Mouse (Mus musculus) C2C12 (cell line): ENCODE results near the gene Abcc1. TPM values are rescaled to one million over a fixed set of nuclear protein-coding genes. Genes with fewer than 3 reads are reported as not detected.

Source experiments
- H3K27me3 ChIP-seq: one replicate; pipeline ENCODE4 v1.6.1; 2011; ENCODE audit not compliant: control insufficient read depth, insufficient read depth, insufficient read length
- H3K36me3 ChIP-seq: one replicate; pipeline ENCODE4 v1.6.1; 2011; ENCODE audit not compliant: control insufficient read depth, insufficient read depth
- H3K4me3 ChIP-seq: one replicate; pipeline ENCODE4 v1.5.1; 2011; ENCODE audit warnings: mild to moderate bottlenecking, control low read depth; ENCODE audit not compliant: poor library complexity, insufficient read depth, severe bottlenecking
- H3K79me2 ChIP-seq: one replicate; pipeline ENCODE4 v1.6.1; 2011; ENCODE audit not compliant: control insufficient read depth, insufficient read depth
- H3K79me3 ChIP-seq: one replicate; pipeline ENCODE4 v1.6.1; 2011; ENCODE audit warnings: low read depth, control low read depth
- H3ac ChIP-seq: one replicate; pipeline ENCODE3; 2011; ENCODE audit warnings: low read depth; ENCODE audit not compliant: control insufficient read depth, insufficient read length
- CEBPB ChIP-seq: IDR thresholded peaks from one replicate; pipeline ENCODE4 v1.6.1; 2011; ENCODE audit warnings: low read depth, mild to moderate bottlenecking, control low read depth, moderate library complexity
- CTCF ChIP-seq: IDR thresholded peaks from one replicate; pipeline ENCODE4 v1.5.1; 2011; ENCODE audit not compliant: control insufficient read depth, insufficient read depth, insufficient read length
- FOSL1 ChIP-seq: IDR thresholded peaks from one replicate; pipeline ENCODE4 v1.8.0; 2011; ENCODE audit warnings: mild to moderate bottlenecking, low read length; ENCODE audit not compliant: poor library complexity, insufficient read depth, severe bottlenecking
- MAX ChIP-seq: IDR thresholded peaks from one replicate; pipeline ENCODE4 v1.6.1; 2011; ENCODE audit warnings: mild to moderate bottlenecking, control low read depth
- MYOD1 ChIP-seq: IDR thresholded peaks from one replicate; pipeline ENCODE4 v1.6.1; 2011; ENCODE audit warnings: low read depth; ENCODE audit not compliant: control insufficient read depth, insufficient read length
- MYOG ChIP-seq: IDR thresholded peaks from one replicate; pipeline ENCODE4 v1.6.1; 2011; ENCODE audit not compliant: control insufficient read depth, insufficient read length; ENCODE audit errors: extremely low read depth
- USF1 ChIP-seq: IDR thresholded peaks from one replicate; pipeline ENCODE4 v1.6.1; 2011; ENCODE audit warnings: low read depth, mild to moderate bottlenecking, control low read depth, moderate library complexity
- polyA plus RNA-seq: library from polyadenylated mRNA; unstranded; fragments of >200 nt; fragmentation: generic; extraction: Trizol; gene quantifications from one replicate; pipeline ENCODE4 v1.2.1, GENCODE M21; 2012; ENCODE audit warnings: missing spikeins

Abcc1 gene
- polyA plus RNA-seq, 1 experiment: 35.8 TPM

DNA sequence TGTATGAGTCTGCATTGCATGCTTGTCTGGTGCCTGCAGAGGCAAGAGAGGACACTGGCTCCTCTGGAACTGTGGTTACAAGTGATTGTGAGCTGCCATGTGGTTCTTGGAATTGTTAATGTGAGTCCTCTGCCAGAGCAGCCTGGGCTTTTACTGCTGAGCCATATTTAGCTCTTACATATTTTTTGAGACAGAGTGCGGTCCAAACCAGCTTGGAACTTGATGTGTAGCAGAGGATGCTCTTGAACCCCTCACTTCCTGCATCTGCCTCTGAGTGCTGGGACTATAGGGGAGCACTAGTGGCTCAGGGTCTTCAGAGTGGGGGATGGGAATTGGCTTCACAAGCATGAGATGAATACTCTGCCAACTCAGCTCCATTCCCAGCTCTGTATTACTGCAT is 10.0 kb downstream of the Abcc1 start:
- Histone ChIP-seq H3K27me3 (no peaks in the 10 kb centered on the region), H3K36me3 (peaks cover 19% of the 10 kb centered on the region), H3ac (no peak overlapping the region), H3K4me3 (no peak overlapping the region), H3K79me2 (peaks cover 100% of the 10 kb centered on the region), H3K79me3 (peaks cover 97% of the 10 kb centered on the region)
- no peak for TF ChIP-seq CEBPB
- no peak for TF ChIP-seq MAX
- no peak for TF ChIP-seq MYOG
- no peak for TF ChIP-seq MYOD1
- TF ChIP-seq CTCF: no peak
- TF ChIP-seq FOSL1: no peak
- no peak for TF ChIP-seq USF1

DNA sequence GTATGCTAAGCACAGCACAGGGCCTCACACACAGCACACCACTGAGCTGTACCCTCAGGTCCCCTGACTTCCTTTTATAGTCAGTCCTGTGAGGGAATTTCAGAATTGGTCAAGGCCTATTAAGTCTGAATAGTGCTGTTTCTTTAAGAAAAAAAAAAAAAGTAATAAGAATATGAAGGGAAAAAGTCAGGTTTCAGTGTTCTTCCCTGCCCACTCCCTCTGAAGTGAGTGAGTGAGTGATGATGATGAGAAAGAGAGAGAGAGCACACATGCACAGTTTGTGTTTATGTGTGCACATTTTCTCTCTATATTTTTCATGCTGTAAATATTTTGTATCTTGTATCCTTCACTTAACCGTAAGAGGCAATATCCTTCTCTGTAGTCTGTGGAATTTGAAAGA is 11.0 kb downstream of the Abcc1 start:
- H3K4me3 ChIP-seq: no peak overlapping the region
- no peak for TF ChIP-seq CTCF
- no peak for TF ChIP-seq MAX
- no peak for TF ChIP-seq MYOG
- no peak for TF ChIP-seq USF1
- TF ChIP-seq CEBPB: no peak
- TF ChIP-seq FOSL1: no peak
- no peak for TF ChIP-seq MYOD1
- peaks cover 97% of the 10 kb centered on the region for H3K79me3 ChIP-seq
- H3K79me2 ChIP-seq: peaks cover 100% of the 10 kb centered on the region
- peaks cover 23% of the 10 kb centered on the region for H3K36me3 ChIP-seq
- no peaks in the 10 kb centered on the region for H3K27me3 ChIP-seq
- no peak overlapping the region for H3ac ChIP-seq

DNA sequence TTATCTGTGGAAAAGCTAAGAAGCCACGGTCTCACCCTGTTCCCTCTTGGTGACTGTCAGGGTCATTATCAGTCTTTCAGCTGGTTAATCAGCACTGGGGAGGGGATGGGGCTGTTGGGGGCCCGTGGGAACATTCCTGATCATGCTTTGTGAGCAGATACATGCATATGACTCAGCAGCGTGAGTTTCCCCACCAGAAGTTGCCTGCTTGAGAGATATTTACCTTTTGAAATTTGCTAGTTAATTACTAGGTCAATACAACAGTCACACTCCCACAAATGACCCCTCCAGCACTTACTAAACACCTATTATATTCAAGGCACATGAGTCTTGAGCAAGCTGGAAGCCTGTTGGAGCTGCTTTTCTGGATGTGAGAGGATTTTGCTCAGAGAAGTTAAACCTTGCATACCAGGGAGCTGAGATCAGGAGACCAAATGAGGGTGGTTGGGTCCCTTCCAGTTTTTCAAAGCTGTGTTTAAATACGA is 11.5 kb downstream of the Abcc1 start:
- H3K36me3 ChIP-seq: peaks cover 28% of the 10 kb centered on the region
- H3ac ChIP-seq: no peak overlapping the region
- H3K79me2 ChIP-seq: peaks cover 100% of the 10 kb centered on the region
- no peak for TF ChIP-seq USF1
- TF ChIP-seq MYOG: no peak
- no peak for TF ChIP-seq FOSL1
- TF ChIP-seq CTCF: no peak
- TF ChIP-seq MAX: no peak
- TF ChIP-seq MYOD1: no peak
- no peak for TF ChIP-seq CEBPB
- peaks cover 97% of the 10 kb centered on the region for H3K79me3 ChIP-seq
- H3K4me3 ChIP-seq: no peak overlapping the region
- H3K27me3 ChIP-seq: no peaks in the 10 kb centered on the region

DNA sequence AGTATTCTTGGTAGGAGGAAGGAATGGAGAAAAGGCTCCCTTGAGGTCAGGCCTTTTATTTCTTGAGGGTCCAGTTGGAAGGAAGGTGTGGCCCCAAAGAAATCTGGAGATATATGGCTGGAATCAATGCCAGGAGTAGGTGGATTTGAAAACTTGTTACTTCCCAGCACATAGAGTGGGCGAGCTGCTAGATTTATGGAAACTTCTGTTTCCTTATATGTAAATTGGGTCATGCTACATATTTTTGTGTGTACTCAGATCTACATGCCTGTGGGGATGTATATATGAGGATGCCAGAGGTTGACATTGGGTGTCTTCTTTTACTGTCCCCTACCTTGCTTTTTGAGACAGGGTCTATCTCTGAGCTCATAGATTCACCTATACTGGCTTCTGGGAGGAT is 14.6 kb downstream of the Abcc1 start:
- Histone ChIP-seq H3ac (no peak overlapping the region), H3K79me2 (peaks cover 100% of the 10 kb centered on the region), H3K27me3 (no peaks in the 10 kb centered on the region), H3K36me3 (peaks cover 29% of the 10 kb centered on the region), H3K4me3 (no peak overlapping the region), H3K79me3 (peaks cover 97% of the 10 kb centered on the region)
- TF ChIP-seq MAX: no peak
- TF ChIP-seq CEBPB: no peak
- TF ChIP-seq CTCF: no peak
- TF ChIP-seq MYOD1: no peak

DNA sequence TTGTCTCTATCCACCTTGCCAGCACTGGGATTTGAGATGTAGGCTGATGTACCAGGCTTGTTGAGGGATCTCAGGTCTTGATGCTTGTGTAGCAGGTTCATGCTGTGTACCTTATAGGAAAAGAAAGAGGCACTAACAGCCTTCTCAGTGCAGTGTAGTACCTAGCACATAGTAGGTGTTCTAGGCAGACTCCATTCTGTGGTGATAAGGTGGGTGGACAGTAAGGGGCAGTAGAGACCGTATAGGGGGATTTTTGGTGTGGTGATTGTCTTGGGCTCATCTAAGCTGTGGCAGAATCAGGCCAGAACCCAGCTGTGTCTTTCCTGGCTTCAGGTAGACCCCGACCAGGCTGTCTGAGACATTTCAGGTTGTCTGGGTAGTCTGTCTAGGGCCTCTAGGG is 15.0 kb downstream of the Abcc1 start:
- Histone ChIP-seq H3K4me3 (no peak overlapping the region), H3ac (no peak overlapping the region), H3K79me3 (peaks cover 97% of the 10 kb centered on the region), H3K27me3 (no peaks in the 10 kb centered on the region), H3K79me2 (peaks cover 100% of the 10 kb centered on the region), H3K36me3 (peaks cover 29% of the 10 kb centered on the region)
- TF ChIP-seq CTCF (no peak), MAX (no peak)

DNA sequence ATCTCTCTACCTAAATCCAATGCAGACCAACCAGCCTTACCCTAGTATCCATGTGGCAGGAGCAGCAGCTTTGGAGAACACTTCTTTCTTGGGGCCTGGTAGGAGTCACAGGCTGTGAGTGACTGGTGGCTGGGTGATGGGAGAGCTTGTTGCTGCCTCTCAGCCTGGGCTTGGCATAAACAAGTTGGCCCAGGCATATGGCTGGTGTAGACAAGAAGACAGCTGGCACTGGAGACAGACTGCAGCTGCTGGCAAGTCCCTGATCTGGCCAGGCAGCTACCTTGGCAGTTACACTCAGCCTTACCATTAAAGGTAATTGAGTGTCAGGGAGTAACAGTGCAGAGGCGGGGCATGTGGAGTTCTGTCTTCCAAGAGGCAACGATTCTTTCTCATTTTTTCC is 16.0 kb downstream of the Abcc1 start:
- H3K36me3 ChIP-seq: peaks cover 29% of the 10 kb centered on the region
- H3K4me3 ChIP-seq: no peak overlapping the region
- peaks cover 96% of the 10 kb centered on the region for H3K79me2 ChIP-seq
- H3ac ChIP-seq: no peak overlapping the region
- TF ChIP-seq FOSL1 (no peak), MYOD1 (no peak), MYOG (no peak), USF1 (no peak), CEBPB (no peak), CTCF (no peak), MAX (no peak)
- no peaks in the 10 kb centered on the region for H3K27me3 ChIP-seq
- peaks cover 93% of the 10 kb centered on the region for H3K79me3 ChIP-seq
